Mouse (Mus musculus) G1E (cell line): ENCODE results near the gene Nppc. TPM values are rescaled to one million over a fixed set of nuclear protein-coding genes. Genes with fewer than 3 reads are reported as not detected.
A peak's percentile ranks its signal among the peaks of the same experiment; 100 is the strongest.

Experiments used
- ATAC-seq: 2 replicates; pipeline ENCODE4 v1.8.0; 2016; ENCODE audit warnings: mild to moderate bottlenecking; ENCODE audit not compliant: insufficient number of reproducible peaks, poor library complexity, low FRiP score, severe bottlenecking; ENCODE audit errors: extremely low read depth
- DNase-seq: peaks from one replicate; pipeline ENCODE4 v3.0.0; 2012; ENCODE audit warnings: low spot score
- H3K27me3 ChIP-seq: 2 replicates; pipeline ENCODE4 v1.6.1; 2012; ENCODE audit warnings: mild to moderate bottlenecking, low read length, inconsistent platforms; ENCODE audit not compliant: insufficient read depth
- H3K36me3 ChIP-seq: replicated peaks from 2 replicates; pipeline ENCODE3; 2012; ENCODE audit warnings: mild to moderate bottlenecking, inconsistent platforms
- H3K4me1 ChIP-seq: 2 replicates; pipeline ENCODE4 v1.6.1; 2012; ENCODE audit warnings: low read depth, low read length, inconsistent platforms, mixed read lengths; ENCODE audit not compliant: insufficient read depth
- H3K4me3 ChIP-seq: 2 replicates; pipeline ENCODE4 v1.5.1; 2012; ENCODE audit warnings: low read depth, mild to moderate bottlenecking, inconsistent platforms, low read length, moderate library complexity, mixed read lengths
- H3K9me3 ChIP-seq: replicated peaks from 2 replicates; pipeline ENCODE4 v1.6.1; 2012; ENCODE audit warnings: inconsistent platforms
- CTCF ChIP-seq: IDR thresholded peaks from 2 replicates; pipeline ENCODE4 v1.5.1; 2012; ENCODE audit warnings: low read depth, low read length, inconsistent platforms, mixed read lengths
- GATA1 ChIP-seq: IDR thresholded peaks from 2 replicates; pipeline ENCODE4 v1.6.1; 2012; ENCODE audit warnings: borderline replicate concordance, low read length, inconsistent platforms, mixed read lengths
- GATA2 ChIP-seq: IDR thresholded peaks from 2 replicates; pipeline ENCODE4 v1.6.1; 2012; ENCODE audit warnings: low read depth, low read length, inconsistent platforms, borderline replicate concordance
- POLR2AphosphoS5 ChIP-seq: IDR thresholded peaks from 2 replicates; pipeline ENCODE4 v1.6.1; 2012; ENCODE audit warnings: low read depth, low read length, inconsistent platforms; ENCODE audit not compliant: insufficient replicate concordance
- TAL1 ChIP-seq: conservative IDR thresholded peaks from 2 replicates; pipeline ENCODE4 v1.6.1; 2012; ENCODE audit warnings: low read depth, low read length, inconsistent platforms, mixed read lengths
- polyA plus RNA-seq: library from polyadenylated mRNA; stranded (reverse); fragments of >175 nt; gene quantifications from 2 replicates; pipeline ENCODE4 v1.2.3, GENCODE M21; 2012
- total RNA-seq, 2 experiments: library from RNA; stranded (forward) in 1 of 2; stranded (reverse) in 1 of 2; fragments of 200-1000 nt in 1 of 2; fragments of >200 nt in 1 of 2; fragmentation: Nextera tagmentation in 1 of 2; gene quantifications; 2 replicates each; pipeline ENCODE4 v1.2.3; 2014 to 2017

The Nppc gene
- total RNA-seq (2014; fragmentation: Nextera tagmentation) (not detected in 2 replicates), total RNA-seq (2017) (not detected in 2 replicates), polyA plus RNA-seq (not detected in 2 replicates)

DNA sequence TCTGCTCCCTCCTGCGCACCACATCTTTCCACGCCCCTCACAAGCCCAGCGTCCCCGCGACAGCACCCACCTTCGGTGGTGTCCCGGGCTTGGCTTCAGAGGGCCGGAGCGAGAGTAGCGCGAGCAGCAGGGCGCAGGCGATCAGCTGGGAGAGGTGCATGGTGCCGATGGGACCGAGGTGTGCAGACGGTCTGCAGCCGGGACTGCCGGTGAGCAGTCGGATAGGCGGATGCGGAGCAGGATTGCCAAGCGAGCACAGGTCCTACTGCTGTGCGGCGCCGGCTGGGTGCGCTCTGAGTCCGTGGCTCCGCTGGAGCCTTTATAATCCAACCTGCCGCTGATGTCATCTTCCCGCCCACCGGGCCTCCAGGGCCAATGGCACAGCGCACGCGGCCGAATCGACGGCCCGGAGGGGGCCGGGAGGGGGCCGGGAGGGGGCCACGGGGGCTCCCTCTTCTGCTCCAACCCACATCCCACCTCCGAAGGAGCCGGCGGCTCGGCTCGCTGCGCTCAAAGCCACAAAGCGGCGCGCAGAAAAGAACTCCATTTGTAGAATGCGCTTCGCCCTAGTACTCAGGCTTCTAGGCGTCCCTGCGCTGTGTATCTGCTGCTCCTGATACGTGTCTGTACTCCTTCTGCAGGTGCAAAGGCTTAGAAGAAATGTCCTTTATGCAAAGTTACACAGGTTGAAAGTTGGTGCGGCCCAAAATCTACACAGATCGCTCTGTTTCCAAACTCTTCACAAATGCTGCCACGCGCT, at the start of gene Nppc:
TSS of gene Nppc (minus strand) at position 293 of the 760 bp plus-strand sequence.
- no peak for ATAC-seq
- Histone ChIP-seq H3K27me3 (peaks cover 50% of the 10 kb centered on the region), H3K36me3 (no peaks in the 10 kb centered on the region), H3K9me3 (no peaks in the 10 kb centered on the region), H3K4me3 (no peak within 1 kb of the TSS), H3K4me1 (no peaks in the 10 kb centered on the region)
- TF ChIP-seq GATA1, result no peak
- no peak for TF ChIP-seq POLR2AphosphoS5
- TF ChIP-seq CTCF, result no peak
- no peak for TF ChIP-seq TAL1
- no peak for TF ChIP-seq GATA2
- no peak for DNase-seq

DNA sequence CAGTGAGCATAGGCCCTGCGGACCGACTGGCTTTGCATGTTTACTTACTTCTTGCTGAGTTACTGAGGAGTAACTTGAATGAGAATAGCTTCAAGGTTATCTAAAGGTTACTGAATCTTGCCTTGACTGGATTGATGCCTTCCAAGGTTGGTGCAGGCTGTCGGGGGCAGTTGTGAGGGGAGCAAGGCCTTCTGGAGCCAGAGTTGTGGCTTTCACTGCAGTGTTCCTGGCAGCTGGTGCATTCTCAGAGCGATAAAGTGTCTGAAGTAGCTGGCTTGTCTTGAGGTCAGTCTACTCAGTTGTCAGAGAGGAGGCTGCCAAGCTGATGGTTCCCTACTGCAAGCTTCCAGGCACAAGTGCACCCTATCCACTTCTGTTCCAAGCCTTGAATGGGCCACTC, 49.0 kb upstream of the Nppc start:
- no peak for ATAC-seq
- no peak overlapping the region for H3K4me3 ChIP-seq
- no peaks in the 10 kb centered on the region for H3K9me3 ChIP-seq
- no peaks in the 10 kb centered on the region for H3K27me3 ChIP-seq
- H3K4me1 ChIP-seq, result no peaks in the 10 kb centered on the region
- TF ChIP-seq POLR2AphosphoS5, result no peak
- TF ChIP-seq TAL1, result no peak
- no peak for TF ChIP-seq GATA1
- no peak for TF ChIP-seq CTCF
- TF ChIP-seq GATA2, result no peak
- H3K36me3 ChIP-seq, result peaks cover 13% of the 10 kb centered on the region
- DNase-seq, result no peak

DNA sequence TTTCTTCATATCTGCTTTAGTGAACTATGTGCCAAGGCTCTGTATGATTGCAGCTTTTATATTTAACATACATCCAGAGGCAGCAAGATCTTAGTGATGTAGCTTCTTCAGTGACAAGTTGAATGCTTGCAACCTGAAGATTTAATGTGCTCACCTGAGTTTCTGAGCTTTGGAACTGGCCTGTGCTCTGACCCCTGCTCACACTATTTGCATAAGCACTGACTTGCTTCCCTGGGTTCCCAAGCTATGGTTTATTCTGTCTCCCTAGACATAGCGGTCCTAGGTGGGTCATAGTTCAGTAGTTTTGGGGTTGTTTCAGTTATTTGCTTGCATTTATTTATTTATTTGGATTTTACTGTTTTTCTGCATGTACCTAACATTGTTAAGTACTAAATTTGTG, 47.8 kb upstream of the Nppc start:
- Histone ChIP-seq H3K4me1 (no peaks in the 10 kb centered on the region), H3K4me3 (no peak overlapping the region), H3K36me3 (peaks cover 15% of the 10 kb centered on the region), H3K9me3 (no peaks in the 10 kb centered on the region), H3K27me3 (no peaks in the 10 kb centered on the region)
- ATAC-seq (no peak), DNase-seq (no peak)
- TF ChIP-seq GATA2 (no peak), CTCF (no peak), GATA1 (no peak), TAL1 (no peak), POLR2AphosphoS5 (no peak)

DNA sequence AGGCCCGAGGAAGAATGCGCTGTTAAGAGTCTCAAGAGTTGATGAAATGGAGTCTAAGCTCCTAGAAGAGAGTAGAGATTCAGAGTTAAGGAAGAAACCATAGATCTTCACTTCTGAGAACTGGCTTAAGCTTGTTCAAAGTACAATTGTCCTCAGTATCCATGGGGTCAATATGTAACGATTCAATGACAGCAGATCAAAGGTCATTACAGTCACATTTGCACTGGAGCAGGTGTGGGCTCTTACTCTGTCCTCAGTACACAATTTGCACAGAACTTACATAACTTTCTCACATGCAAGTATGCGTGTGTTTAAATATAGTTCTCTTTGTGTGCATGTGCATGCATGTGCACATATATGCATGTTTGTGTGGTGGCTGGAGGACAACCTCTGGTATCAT, 42.7 kb upstream of the Nppc start:
- Histone ChIP-seq H3K27me3 (no peaks in the 10 kb centered on the region), H3K4me1 (peaks cover 13% of the 10 kb centered on the region), H3K4me3 (no peak overlapping the region), H3K36me3 (peaks cover 15% of the 10 kb centered on the region), H3K9me3 (no peaks in the 10 kb centered on the region)
- TF ChIP-seq CTCF (no peak), GATA2 (no peak), POLR2AphosphoS5 (no peak), GATA1 (no peak), TAL1 (no peak)
- ATAC-seq (no peak), DNase-seq (no peak)

DNA sequence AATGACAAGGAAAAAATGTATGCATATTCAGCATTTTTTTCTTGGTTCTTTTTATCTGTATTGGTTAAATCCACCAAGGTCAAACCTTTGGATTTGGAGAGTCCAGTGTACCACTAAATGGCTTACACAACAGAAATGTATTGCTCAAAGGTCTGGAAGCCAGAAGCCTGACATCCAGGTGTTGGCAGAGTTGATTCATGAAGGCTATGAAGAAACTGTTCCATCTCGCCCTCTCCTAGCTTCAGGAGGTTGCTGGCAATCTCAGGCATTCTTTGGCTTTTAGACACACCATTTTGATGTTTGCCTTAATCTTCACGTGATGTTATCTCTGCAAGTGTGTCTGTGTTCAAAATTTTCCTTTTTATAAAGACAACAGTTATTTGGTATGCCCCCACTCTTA, 41.7 kb upstream of the Nppc start:
- DNase-seq (no peak), ATAC-seq (no peak)
- Histone ChIP-seq H3K27me3 (no peaks in the 10 kb centered on the region), H3K9me3 (no peaks in the 10 kb centered on the region), H3K36me3 (peaks cover 12% of the 10 kb centered on the region), H3K4me3 (no peak overlapping the region), H3K4me1 (peaks cover 13% of the 10 kb centered on the region)
- TF ChIP-seq GATA1 (no peak), TAL1 (no peak), CTCF (no peak), GATA2 (no peak), POLR2AphosphoS5 (no peak)

DNA sequence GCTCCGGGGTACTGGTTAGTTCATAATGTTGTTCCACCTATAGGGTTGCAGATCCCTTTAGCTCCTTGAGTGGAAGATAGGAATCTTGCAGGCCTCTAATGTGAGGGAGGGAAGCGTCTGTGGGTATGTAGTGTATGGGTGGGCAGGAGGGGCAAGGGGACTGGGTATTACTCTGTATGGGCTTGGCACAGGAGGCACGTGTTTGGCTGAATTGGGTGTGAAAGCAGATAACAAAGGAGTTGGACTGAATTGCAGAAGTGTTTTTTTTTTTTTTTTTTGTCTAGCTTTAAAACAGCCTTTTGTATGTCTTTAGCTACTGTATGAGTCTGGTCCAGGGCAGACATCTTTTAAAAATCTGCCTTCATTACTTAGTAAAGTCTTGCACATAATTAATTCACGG, 39.2 kb upstream of the Nppc start:
- peak; percentile 8 for DNase-seq
- ATAC-seq, result peak; percentile 87
- no peak for TF ChIP-seq TAL1
- no peak for TF ChIP-seq CTCF
- no peak for TF ChIP-seq GATA1
- no peak for TF ChIP-seq POLR2AphosphoS5
- TF ChIP-seq GATA2, result no peak

DNA sequence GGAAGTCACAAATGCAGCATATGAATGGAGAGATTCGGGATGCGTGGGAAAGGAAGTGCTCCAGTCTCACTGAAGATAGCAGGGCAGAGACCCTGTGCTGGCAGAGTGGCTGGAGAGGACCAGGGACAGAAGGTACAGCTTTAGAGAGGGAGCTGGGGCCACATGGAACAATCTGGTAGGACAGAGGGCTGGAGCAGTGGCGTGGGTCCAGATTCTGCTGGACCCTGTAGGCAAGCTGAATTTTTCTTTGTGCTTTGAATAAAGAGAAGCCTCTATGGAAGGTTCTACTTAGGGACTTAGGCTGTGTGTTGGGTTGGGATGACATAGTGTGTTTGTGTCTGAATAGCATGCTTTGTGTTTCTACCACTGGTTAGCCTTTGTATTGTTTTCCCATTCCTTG, 35.1 kb upstream of the Nppc start:
- Histone ChIP-seq H3K9me3 (no peaks in the 10 kb centered on the region), H3K4me1 (peaks cover 45% of the 10 kb centered on the region), H3K4me3 (peak overlapping the region; percentile 36), H3K27me3 (no peaks in the 10 kb centered on the region), H3K36me3 (peaks cover 7% of the 10 kb centered on the region)
- ATAC-seq (no peak), DNase-seq (no peak)
- no peak for TF ChIP-seq GATA1
- no peak for TF ChIP-seq CTCF
- TF ChIP-seq POLR2AphosphoS5, result no peak
- TF ChIP-seq GATA2, result no peak
- no peak for TF ChIP-seq TAL1

More for the DNA sequence above, 39.2 kb upstream of the Nppc start:
- no peaks in the 10 kb centered on the region for H3K27me3 ChIP-seq
- peaks cover 28% of the 10 kb centered on the region for H3K4me1 ChIP-seq
- no peak overlapping the region for H3K4me3 ChIP-seq
- no peaks in the 10 kb centered on the region for H3K9me3 ChIP-seq
- H3K36me3 ChIP-seq, result peaks cover 16% of the 10 kb centered on the region
